Mouse (Mus musculus) frontal cortex, postnatal 36 days (tissue): ENCODE results near the gene Sntb2.
"Not testable (repeated sequence)": the region's sequence is repeated elsewhere in the genome, so short reads cannot be mapped to it uniquely, and the experiment has no call there.

Source experiments
- DNase-seq, 2 experiments: peaks; one replicate each; pipeline ENCODE4 v3.0.0; 2022; ENCODE audit warnings: low spot score in 2 of 2

Sntb2 gene

DNA sequence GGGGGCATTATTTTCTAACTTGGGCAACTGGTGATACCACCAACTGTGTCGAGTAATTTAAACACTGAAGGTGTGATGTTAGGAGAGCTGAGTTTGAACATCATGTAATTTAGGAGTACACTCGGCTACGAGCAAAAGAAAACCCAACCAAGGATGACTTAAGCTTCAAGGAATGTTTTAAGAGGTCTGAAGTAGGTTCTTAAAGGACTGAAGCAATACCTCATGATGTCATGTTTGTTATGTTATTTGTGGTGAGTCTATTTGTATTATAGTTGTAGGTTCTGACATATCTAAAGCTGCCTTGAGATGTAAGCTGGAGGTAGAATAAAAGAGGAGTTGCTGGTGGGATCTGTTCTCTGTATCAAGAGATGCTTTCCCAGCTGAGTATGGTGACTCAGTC lies 34.4 kb downstream of the Sntb2 start:
- no peak for DNase-seq

DNA sequence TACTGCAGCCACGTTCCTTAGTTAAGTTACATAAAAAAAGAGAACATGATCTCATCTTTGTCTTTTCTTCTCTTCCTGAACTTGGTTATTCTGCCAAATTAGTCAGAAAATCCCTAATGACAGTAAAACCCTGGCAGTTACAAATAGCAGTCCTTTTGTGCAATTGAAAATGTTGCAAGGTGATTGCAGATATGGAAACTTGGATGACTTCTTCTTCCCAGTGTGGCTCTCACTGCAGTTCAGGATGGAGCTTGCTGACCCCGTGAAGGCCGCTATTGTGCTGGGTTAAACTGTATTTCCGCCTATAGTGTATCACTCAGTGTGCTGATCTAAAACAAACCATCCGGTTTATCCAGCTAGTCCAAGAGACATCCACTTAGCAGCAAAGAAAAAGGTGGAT lies 36.4 kb downstream of the Sntb2 start:
- no peak for DNase-seq

- no peak for DNase-seq
Measured at GRCm38 (mm10) chr8:106972538-106973264, 37.2 kb downstream of the Sntb2 start.

DNA sequence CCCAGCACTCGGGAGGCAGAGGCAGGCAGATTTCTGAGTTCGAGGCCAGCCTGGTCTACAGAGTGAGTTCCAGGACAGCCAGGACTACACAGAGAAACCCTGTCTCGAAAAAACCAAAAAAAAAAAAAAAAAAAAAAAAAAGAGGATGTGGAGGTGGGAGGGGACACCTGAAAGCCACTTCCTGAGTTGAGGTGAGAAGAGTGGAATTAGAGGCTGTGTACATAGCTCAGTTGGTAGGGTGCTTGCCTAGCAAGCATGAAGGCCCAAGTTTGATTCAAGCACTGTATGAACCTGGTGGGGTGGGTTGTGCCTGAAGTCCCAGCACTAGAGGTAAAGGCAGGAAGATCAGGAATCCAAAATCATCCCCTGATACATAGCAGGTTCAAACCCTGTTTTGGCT lies 38.0 kb downstream of the Sntb2 start:
- DNase-seq = not testable (repeated sequence)

DNA sequence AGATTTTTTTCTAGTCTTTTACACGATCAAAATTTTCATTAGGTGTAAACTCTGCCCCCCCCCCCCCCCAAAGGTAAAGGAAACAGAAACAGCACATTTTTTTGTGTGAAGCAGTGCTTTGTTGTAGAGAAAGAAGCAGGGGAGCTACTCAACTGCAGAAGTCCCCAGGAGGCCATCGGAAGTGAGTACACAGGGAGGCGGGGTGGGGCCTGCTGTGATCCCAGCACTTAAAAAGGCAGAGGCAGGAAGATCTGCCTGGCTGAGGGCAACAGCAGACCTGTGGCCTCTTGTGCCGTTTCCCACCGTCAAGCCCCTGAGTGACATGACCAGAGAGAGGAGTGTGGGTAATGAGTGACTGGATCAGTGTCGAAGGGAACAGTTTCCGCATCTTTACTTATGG lies 39.2 kb downstream of the Sntb2 start:
- DNase-seq = no peak

- DNase-seq = no peak
Measured at GRCm38 (mm10) chr8:106975764-106976163, 40.2 kb downstream of the Sntb2 start.

DNA sequence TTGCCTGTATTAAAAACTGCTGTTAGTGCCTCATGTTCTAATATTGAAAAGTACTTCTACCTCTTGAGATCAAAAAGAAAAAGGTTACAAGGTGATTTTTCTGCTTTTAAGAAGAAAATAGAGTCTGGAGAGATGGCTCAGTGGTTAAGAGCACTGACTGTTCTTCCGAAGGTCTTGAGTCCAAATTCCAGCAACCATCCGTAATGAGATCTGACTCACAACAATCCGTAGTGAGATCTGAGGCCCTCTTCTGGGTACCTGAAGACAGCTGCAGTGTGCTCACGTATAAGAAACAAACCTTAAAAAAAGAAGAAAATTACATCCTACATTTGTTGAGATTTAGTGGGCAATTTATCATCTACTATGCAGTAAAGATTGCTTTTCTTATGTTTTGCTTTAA lies 40.9 kb downstream of the Sntb2 start:
- DNase-seq = no peak

DNA sequence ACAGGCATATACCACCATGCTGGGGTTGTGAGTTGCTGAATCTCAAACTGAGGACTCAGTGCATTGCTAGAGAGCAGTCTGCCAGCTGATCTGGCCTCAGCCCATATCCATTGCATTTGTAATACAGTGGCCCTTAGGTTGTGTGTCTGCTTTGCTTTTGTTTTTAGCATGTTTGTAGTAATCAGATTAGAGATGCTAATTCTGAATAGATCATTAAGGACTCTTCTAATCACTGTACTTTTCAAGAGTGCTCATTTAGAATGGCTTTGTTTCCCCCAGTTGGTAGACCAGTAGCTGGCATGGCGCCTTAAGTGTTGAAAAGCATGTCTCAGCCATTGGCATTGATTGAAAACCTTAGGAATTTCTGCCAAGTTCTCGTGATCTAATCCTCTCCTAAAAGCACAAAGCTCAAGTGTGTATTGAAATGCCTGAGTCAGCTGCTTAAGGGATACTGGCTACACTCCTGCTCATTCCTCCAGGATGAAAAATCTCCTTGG lies 43.3 kb downstream of the Sntb2 start:
- peak in 1 of 2 experiments; percentile 29 for DNase-seq

- peak in 1 of 2 experiments; percentile 26 for DNase-seq
Measured at GRCm38 (mm10) chr8:106985404-106985821, 49.9 kb downstream of the Sntb2 start.

DNA sequence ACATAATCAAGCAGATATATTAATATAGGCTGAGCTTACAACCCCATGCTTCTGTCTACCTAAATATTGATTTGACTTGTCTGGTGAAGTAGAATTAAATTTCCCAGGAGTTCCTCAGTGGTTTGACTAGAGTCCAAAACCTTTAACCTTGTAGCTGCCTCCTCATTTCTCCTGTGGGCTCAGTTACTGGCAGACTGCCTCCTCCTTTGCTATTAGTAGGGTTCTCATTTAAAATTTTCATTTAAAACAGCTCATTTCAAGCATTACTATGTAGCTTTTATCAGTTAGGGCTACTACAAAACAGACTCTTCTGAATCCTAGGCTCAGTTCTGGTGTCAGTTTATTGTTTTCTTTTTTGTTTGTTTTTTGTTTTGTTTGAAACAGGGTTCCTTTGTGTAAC lies 50.4 kb downstream of the Sntb2 start:
- DNase-seq = no peak

DNA sequence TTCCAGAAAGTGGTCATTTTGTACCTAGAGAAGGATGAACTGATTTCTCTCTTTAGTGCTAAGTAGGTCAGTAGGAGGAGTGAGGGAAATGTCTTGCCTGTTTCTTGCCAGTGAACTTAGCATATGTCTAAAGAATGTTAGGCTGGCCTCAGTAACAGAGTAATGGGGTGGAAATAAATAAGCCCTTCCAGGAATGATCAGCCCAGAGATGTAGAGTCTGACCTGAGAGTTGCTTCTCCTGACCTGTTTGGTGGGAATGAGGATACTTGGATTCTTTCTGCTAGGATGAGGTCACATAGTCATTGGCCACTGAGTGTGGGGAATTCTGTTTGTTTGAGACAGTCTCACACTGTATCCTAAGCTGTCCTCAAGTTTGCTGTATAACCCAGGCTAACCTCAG lies 52.0 kb downstream of the Sntb2 start:
- no peak for DNase-seq

DNA sequence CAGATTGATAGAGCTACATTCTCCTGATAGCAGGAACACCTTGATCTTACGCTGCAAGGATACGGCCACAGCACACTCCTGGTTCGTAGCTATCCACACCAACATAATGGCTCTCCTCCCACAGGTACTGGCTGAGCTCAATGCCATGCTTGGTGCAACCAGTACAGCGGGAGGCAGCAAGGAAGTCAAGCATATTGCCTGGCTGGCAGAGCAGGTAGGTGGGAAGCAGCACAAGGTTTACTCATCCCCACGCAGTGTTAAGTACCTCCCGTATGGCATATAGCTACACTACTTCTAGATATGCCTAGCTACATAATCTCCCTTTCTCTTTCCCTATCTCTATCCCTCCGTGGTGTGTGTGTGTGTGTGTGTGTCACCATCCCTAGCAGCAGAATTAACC lies 55.8 kb downstream of the Sntb2 start:
- peak in 1 of 2 experiments; percentile 15 for DNase-seq

DNA sequence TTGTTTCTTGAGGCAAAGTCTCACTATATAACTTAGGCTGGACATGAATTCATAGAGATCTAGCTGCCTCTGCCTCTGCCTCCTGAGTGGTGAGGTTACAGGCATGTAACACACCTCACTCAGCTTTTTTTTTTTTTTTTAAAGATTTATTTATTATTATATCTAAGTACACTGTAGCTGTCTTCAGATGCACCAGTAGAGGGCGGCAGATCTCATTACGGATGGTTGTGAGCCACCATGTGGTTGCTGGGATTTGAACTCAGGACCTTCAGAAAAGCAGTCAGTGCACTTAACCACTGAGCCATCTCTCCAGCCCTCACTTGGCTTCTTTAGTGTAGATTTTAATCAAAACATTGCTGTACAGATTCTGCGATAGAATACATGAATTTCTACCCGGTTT lies 60.8 kb downstream of the Sntb2 start:
- DNase-seq = not testable (repeated sequence)

DNA sequence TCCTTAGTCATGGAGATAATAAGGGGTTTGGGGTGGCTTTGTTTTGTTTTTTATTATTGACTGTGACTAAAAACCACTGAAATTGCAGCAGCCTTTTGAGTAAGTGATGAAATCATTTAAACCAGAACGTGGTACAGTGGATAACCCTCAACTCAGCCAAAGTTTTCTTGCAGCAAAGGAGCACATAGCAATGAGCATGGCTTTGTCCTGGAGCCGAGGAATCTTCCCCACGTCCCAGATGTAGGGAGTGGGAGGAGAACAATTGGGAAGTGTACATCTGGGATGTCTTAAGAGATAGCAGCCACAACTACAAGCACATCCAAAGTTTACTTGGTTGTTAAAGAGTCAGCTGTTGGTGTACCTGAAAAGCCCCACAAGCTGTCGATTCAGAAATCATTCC lies 61.9 kb downstream of the Sntb2 start:
- DNase-seq = no peak

GRCm38 (mm10) chr8:106999068-106999467 lies 63.5 kb downstream of the Sntb2 start:
- DNase-seq = no peak

- DNase-seq = peak; percentile 84 to 92
Measured at GRCm38 (mm10) chr8:107002532-107002931, 67.0 kb downstream of the Sntb2 start.

- peak; percentile 21 to 36 for DNase-seq
Measured at GRCm38 (mm10) chr8:107007795-107008194, 72.2 kb downstream of the Sntb2 start.

GRCm38 (mm10) chr8:107012666-107013065 lies 77.1 kb downstream of the Sntb2 start:
- DNase-seq = no peak

DNA sequence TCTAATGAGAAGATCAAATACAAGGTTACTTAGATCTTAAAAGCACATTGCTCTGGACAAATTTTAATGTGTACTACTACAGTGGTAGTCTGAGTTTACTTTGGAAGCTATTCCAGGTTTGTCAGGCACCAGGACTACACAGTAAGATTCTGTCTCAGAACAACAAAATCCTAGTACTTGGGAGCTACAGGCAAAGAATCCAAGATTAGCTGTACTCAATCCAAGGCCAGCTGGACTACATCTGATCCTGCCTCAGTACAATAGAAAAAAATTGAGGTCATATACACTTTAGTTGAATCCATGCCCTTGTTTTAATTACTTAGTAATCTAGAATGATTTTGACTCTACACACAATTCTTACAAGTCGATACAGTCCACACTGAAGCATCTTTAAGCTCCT lies 79.4 kb downstream of the Sntb2 start:
- DNase-seq = no peak

DNA sequence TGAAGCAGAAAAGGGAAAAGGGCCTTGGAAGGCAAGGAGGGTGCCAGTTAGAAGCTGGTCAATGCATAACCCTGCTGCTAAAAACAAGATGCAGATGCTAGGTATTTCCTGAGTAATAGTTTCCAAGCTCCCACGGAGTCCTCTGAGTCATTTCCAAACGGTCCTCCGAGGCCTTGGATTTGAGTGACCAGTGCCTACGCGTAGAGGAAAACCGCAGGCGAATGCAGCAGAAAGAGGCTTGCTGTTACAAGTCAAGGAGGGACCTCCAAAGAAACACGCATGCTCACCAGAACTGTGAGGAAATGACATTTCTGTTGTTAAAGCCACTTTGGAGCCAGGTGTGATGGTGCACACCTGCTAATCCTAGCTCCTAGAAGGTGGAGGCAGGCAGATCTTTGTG lies 87.9 kb downstream of the Sntb2 start:
- DNase-seq = no peak

GRCm38 (mm10) chr8:107029310-107029709 lies 93.8 kb downstream of the Sntb2 start:
- DNase-seq = no peak

- DNase-seq = no peak
Measured at GRCm38 (mm10) chr8:107030058-107030457, 94.5 kb downstream of the Sntb2 start.

DNA sequence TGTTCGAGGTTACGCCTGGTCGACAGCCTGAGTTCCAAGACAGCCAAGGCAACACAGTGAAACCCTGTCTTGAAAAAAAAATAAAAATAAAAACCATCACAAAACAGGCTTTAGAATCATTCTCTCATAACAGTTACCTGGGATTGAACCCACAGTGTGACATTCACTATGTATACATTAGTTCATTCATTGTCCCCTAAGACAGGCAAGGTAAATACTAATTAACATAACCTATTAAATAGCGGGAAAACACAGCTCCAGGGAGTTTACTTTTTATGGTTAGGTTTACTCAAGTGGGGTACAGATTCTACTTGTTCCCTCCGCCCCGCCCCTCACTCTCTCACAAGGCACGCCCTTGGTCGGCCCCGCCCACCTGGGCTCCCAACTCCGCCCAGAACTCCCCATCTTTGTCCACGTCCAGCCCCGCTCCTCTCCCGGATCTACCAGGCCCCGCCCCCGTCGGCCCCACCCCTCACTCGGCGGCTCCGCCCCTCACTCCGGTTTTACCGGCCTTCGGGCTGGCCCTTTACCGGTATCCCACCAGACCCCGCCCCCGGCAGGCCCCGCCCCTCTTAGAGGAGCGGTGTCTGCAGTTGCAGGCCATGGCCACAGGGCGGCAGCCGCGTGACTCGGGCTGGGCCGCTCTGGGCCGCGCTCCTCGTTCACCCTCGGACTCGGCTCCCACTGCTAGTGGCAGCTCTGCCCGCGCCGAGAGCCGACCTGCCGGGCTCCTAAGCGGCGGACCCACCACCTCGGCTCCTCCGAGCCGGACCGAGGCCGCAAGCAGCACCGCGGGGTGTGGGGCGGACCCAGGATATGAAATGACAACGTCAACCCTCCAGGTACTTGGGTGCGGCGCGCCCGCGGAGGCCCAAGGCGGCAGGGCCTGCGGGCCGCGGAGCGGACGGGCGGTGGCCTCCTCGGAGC lies 95.4 kb downstream of the Sntb2 start, which contains the start of gene Vps4a:
Gene Vps4a, plus strand, starts transcription at position 573 of the 927 bp plus-strand sequence.
- DNase-seq = peak; percentile 95 to 96
